Mouse (Mus musculus): ENCODE results near the gene Irgc1.

DNA sequence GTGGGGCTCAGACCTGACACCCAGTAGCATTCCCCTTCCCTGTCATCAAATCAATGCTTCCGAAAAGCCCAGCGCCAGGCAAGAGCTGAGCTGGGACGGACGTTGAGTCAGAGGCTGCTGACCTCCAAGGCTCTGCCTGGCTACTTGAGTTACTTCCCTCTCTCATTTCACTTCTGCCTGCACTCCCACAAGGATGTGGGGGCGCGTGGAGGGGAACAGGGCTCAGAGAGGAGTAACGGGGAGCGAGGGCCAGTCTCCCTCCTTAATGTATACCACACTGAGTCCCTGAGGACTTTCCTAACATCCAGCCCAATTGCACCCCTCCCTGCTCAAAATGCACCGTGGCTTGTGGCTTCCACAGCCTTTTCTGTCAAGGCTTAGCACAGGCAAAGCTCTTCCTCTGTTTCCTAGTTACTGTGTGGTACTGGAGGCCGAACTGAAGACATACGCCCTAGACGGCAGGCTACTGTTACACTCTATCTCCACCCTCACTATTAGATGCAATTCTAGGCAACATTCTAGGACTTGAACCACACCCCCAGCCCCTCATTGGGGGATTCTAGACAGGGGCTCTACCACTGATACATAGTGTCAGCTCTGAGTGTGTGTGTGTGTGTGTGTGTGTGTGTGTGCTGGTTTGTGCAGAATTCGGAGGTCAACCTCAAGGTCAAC lies 62.4 kb downstream of the Irgc1 start:
- TF ChIP-seq POLR2A (IDR thresholded peaks at IDR 0.05; ENCODE audit: borderline replicate concordance, low read depth, low read length) (no peak), CTCF (IDR thresholded peaks at IDR 0.05; ENCODE audit: low read depth, low read length) (no peak)

All from bone marrow macrophage, adult 2 months (primary cell).